ENCODE assay signal across 21 mouse cellular contexts in the genomic region with DNA sequence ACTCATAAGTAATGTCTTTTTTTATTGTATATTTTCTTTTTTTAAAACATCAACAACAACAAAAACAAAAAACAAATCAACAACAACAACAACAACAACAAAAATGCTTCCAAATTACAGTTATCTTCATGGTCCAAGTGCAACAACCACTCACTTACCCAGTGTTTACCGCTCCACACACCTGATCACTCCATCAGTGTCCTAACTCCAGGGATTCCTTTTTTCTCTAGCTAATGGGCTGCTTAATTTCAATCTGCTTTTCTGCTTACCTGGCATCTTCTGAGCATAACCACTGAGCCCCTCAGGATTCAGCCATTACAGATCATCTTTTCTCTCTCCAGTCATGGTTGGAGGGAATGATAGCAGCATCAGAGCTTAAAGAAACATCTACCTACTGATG.
"Had no signal": no experiment of that assay in that cellular context is flagged by ENCODE, and none has a peak within 500 bp of the region (broad histone marks: within the 10 kb centered on the region; RNA-seq: fewer than 3 reads in every experiment).

No protein-coding gene starts in this region.

- ATAC-seq: liver, embryonic 12.5 days had no signal

- H3K4me3 ChIP-seq: limb, embryonic 12.5 days; limb, embryonic 15.5 days; liver, embryonic 12.5 days; liver, embryonic 15.5 days; lung, embryonic 15.5 days; megakaryocyte, embryonic 14.5 days; midbrain, embryonic 12.5 days; myocyte; stomach, embryonic 15.5 days had no signal

- H3K27me3 ChIP-seq: limb, embryonic 12.5 days; limb, embryonic 15.5 days; liver, embryonic 12.5 days; liver, embryonic 15.5 days; lung, embryonic 15.5 days; megakaryocyte, embryonic 14.5 days; midbrain, embryonic 12.5 days; stomach, embryonic 15.5 days had no signal

- DNase-seq: kidney, adult 18-20 months; kidney, adult 9 months; kidney, postnatal 14 days; kidney, postnatal 4 days; left cerebral cortex, postnatal 4 days; lung, adult 18-20 months; lung, postnatal 10 days; lung, postnatal 36 days; retina, postnatal 1 day; right cerebral cortex, postnatal 25 days; spleen, adult 18-20 months; thymus, postnatal 25 days had no signal

- H3K4me2 ChIP-seq: limb, embryonic 12.5 days; limb, embryonic 15.5 days; liver, embryonic 12.5 days; liver, embryonic 15.5 days; lung, embryonic 15.5 days; midbrain, embryonic 12.5 days; stomach, embryonic 15.5 days had no signal

- H3K9ac ChIP-seq: limb, embryonic 12.5 days; limb, embryonic 15.5 days; liver, embryonic 12.5 days; liver, embryonic 15.5 days; lung, embryonic 15.5 days; midbrain, embryonic 12.5 days; stomach, embryonic 15.5 days had no signal

- H3K4me1 ChIP-seq: limb, embryonic 12.5 days; limb, embryonic 15.5 days; liver, embryonic 12.5 days; liver, embryonic 15.5 days; lung, embryonic 15.5 days; megakaryocyte, embryonic 14.5 days; midbrain, embryonic 12.5 days; stomach, embryonic 15.5 days had no signal

- H3K9me3 ChIP-seq: limb, embryonic 12.5 days; limb, embryonic 15.5 days; liver, embryonic 12.5 days; liver, embryonic 15.5 days; lung, embryonic 15.5 days; megakaryocyte, embryonic 14.5 days; stomach, embryonic 15.5 days had no signal

- H3K36me3 ChIP-seq: limb, embryonic 12.5 days; limb, embryonic 15.5 days; liver, embryonic 12.5 days; liver, embryonic 15.5 days; lung, embryonic 15.5 days; midbrain, embryonic 12.5 days; stomach, embryonic 15.5 days had no signal

- H3K27ac ChIP-seq: limb, embryonic 12.5 days; limb, embryonic 15.5 days; liver, embryonic 12.5 days; liver, embryonic 15.5 days; lung, embryonic 15.5 days; midbrain, embryonic 12.5 days; stomach, embryonic 15.5 days had no signal
